Mouse (Mus musculus): Measurements from ENCODE around the gene Pnkp.

GRCm38 (mm10) chr7:44853065-44853464 lies 3.9 kb upstream of the Pnkp start:
- no peak for TF ChIP-seq CTCF (IDR thresholded peaks at IDR 0.05; ENCODE audit: low read depth)
- TF ChIP-seq EP300 (IDR thresholded peaks at IDR 0.05; ENCODE audit: low read depth), result no peak

Measured in heart, postnatal 0 days (tissue).